Mouse (Mus musculus): ENCODE measurements around the gene Eif4h. TPM values are rescaled to one million over a fixed set of nuclear protein-coding genes. Genes with fewer than 3 reads are reported as not detected.

Gene Eif4h
- total RNA-seq, 2 experiments from 2014 or later, result 220 to 273 TPM

GRCm38 (mm10) chr5:134576517-134577220, 62.6 kb downstream of the Eif4h start:
- 0 out of 2 replicates have a peak, but pooled peaks have one; percentile 33 for ATAC-seq (replicated peaks; ENCODE audit: low FRiP score, low TSS enrichment, poor library complexity, severe bottlenecking)

DNA sequence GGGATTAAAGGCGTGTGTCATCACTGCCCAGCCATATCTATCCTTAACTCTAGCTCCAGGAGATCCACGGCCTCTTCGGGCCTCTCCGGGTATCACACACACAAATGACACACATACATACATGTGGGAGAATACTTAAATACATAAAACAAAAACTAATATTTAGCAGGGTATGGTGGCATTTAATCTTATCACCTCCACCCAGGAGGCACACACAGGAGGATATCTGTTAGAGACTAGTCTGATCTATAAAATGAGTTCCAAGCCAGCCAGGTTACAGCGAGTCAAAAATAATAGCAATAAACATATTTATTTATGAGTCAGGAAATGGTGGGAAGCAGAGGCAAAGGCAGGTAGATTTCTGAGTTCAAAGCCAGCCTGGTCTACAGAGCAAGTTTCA, 63.5 kb downstream of the Eif4h start:
- ATAC-seq (replicated peaks; ENCODE audit: low FRiP score, low TSS enrichment, poor library complexity, severe bottlenecking), result peak; percentile 55

GRCm38 (mm10) chr5:134572508-134573214, 66.6 kb downstream of the Eif4h start:
- ATAC-seq (replicated peaks; ENCODE audit: low FRiP score, low TSS enrichment, poor library complexity, severe bottlenecking), result no peak

DNA sequence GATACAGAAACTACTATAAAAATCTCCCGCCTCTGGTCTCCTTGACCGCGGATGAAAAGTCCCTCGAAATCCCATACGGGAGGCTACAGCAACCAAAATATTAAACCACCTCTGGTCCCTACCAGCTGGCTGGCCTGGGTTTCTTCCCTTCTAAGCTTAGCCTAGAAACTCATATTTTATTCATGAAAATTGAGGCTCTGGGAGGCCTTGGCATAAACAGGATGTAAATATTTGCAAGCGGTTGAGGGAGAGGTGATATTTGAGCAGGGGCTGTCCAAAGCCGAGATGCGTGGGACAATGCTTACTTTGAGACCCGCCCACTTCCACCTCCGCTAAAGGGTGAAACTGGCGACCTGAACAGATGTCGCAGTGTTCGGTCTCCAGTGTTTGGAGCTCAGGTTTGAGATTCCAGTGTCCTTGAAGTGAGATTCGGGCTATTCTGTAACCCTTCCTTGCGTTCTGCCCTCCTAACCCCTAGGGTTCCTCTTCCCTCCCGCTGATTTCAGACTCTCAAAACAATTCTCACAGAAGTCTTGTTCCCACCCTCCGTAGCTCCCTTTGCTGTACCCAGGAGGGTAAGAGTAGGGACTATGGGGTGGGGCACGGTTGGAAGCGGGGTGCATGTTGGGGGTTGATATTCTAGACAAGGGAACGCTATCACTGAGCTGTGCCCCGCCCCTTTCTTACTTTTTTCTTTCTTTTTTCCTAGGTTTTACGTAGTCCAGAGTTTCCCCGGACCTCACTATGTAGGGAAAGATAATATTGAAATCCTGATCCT, 67.4 kb downstream of the Eif4h start:
- peak; percentile 57 for ATAC-seq (replicated peaks; ENCODE audit: low FRiP score, low TSS enrichment, poor library complexity, severe bottlenecking)

Other genes starting within 250 kb of the Eif4h start
- gene Gtf2ird1, start 182.8 kb downstream of the Eif4h start, total RNA-seq (2014; fragmentation: Nextera tagmentation), result 17.7 and 23.1 TPM in 2 replicates
- 5.5 and 11.8 TPM in 2 replicates for gene Gtf2ird1, start 182.8 kb downstream of the Eif4h start, total RNA-seq (2017)
- gene Clip2, start 87.1 kb downstream of the Eif4h start, total RNA-seq (2014; fragmentation: Nextera tagmentation), result 4.6 and 5.6 TPM in 2 replicates
- gene Clip2, start 87.1 kb downstream of the Eif4h start, total RNA-seq (2017), result 7.0 and 8.3 TPM in 2 replicates
- not detected in 2 replicates for gene Syna, start 79.3 kb downstream of the Eif4h start, total RNA-seq (2014; fragmentation: Nextera tagmentation)
- not detected in 2 replicates for gene Syna, start 79.3 kb downstream of the Eif4h start, total RNA-seq (2017)
- 241 and 279 TPM in 2 replicates for gene Rfc2, start 58.1 kb downstream of the Eif4h start, total RNA-seq (2014; fragmentation: Nextera tagmentation)
- 113 and 125 TPM in 2 replicates for gene Rfc2, start 58.1 kb downstream of the Eif4h start, total RNA-seq (2017)
- 8.5 and 9.8 TPM in 2 replicates for gene Lat2, start 24.5 kb downstream of the Eif4h start, total RNA-seq (2014; fragmentation: Nextera tagmentation)
- 7.2 and 14.6 TPM in 2 replicates for gene Lat2, start 24.5 kb downstream of the Eif4h start, total RNA-seq (2017)
- 6.9 and 8.4 TPM in 2 replicates for gene Limk1, start 49.1 kb upstream of the Eif4h start, total RNA-seq (2014; fragmentation: Nextera tagmentation)
- gene Limk1, start 49.1 kb upstream of the Eif4h start, total RNA-seq (2017), result 3.3 and 3.8 TPM in 2 replicates
- gene Eln, start 107.8 kb upstream of the Eif4h start, total RNA-seq (2014; fragmentation: Nextera tagmentation), result not detected in 2 replicates
- gene Eln, start 107.8 kb upstream of the Eif4h start, total RNA-seq (2017), result not detected in 2 replicates